Mouse (Mus musculus) cerebral cortex, adult 2 months (tissue): ENCODE data around the gene Dcp1a.

Experiments
- WGBS: fragments of 180-500 bp; shearing (Covaris S2); methylation state at CpG from one replicate; pipeline ENCODE4 v1.1.7; 2018; 5-methylcytosine and 5-hydroxymethylcytosine counted together

The Dcp1a gene

GRCm38 (mm10) chr14:30559321-30559850, 80.1 kb downstream of the Dcp1a start:
- WGBS: 72% methylated on average over 17 of the region's 17 CpGs

GRCm38 (mm10) chr14:30560803-30561389, 81.6 kb downstream of the Dcp1a start:
- 84% methylated on average over 13 of the region's 13 CpGs for WGBS

- WGBS: 55% methylated on average over 14 of the region's 14 CpGs
These were observed 82.3 kb downstream of the Dcp1a start for GRCm38 (mm10) chr14:30561470-30562187.

GRCm38 (mm10) chr14:30564451-30564850, 85.1 kb downstream of the Dcp1a start:
- WGBS: 43% methylated on average over 2 of the region's 2 CpGs

- WGBS: 82% methylated on average over 6 of the region's 6 CpGs
These were observed 87.0 kb downstream of the Dcp1a start for GRCm38 (mm10) chr14:30566317-30566716.

- WGBS: 85% methylated on average over 9 of the region's 9 CpGs
These were observed 88.7 kb downstream of the Dcp1a start for GRCm38 (mm10) chr14:30568016-30568415.

GRCm38 (mm10) chr14:30570303-30570702, 91.0 kb downstream of the Dcp1a start:
- WGBS: 65% methylated on average over 9 of the region's 9 CpGs

GRCm38 (mm10) chr14:30572253-30572652, 92.9 kb downstream of the Dcp1a start:
- 89% methylated on average over 10 of the region's 10 CpGs for WGBS

GRCm38 (mm10) chr14:30573235-30573634, 93.9 kb downstream of the Dcp1a start:
- WGBS: 42% methylated on average over 8 of the region's 8 CpGs

- 53% methylated on average over 6 of the region's 6 CpGs for WGBS
These were observed 94.7 kb downstream of the Dcp1a start for GRCm38 (mm10) chr14:30573983-30574584.

- WGBS: 77% methylated on average over 7 of the region's 7 CpGs
These were observed 96.5 kb downstream of the Dcp1a start for GRCm38 (mm10) chr14:30575791-30576190.

- 85% methylated on average over 5 of the region's 5 CpGs for WGBS
These were observed 96.9 kb downstream of the Dcp1a start for GRCm38 (mm10) chr14:30576260-30576659.
